Mouse (Mus musculus) layer of hippocampus, postnatal 14 days (tissue): Measurements from ENCODE around the gene Cspg4. TPM values are rescaled to one million over a fixed set of nuclear protein-coding genes. Genes with fewer than 3 reads are reported as not detected.

ENCODE experiments used
- DNase-seq, 2 experiments: peaks; one replicate each; pipeline ENCODE4 v3.0.0; 2021 to 2022; ENCODE audit warnings: low spot score in 2 of 2, mixed read lengths in 1 of 2
- long read RNA-seq, 2 experiments: library from polyadenylated mRNA; stranded (forward); transcript quantifications; one replicate each; pipeline ENCODE4 v2.0.0; 2021
- total RNA-seq, 2 experiments: library from RNA; stranded (reverse); gene quantifications; 2 replicates each; pipeline ENCODE4 v1.2.3; 2021

Cspg4 gene
- total RNA-seq = 10 to 100 TPM; 33.0 to 36.4 TPM
- long read RNA-seq, experiment 1, partial matches to known transcripts = 20 of 24 reads
- long read RNA-seq, experiment 1, other reads (novel, unspliced or antisense) = 0 of 24 reads
- long read RNA-seq, experiment 2, partial matches to known transcripts = 2 of 18 reads
- long read RNA-seq, experiment 2, other reads (novel, unspliced or antisense) = 16 of 18 reads

DNA sequence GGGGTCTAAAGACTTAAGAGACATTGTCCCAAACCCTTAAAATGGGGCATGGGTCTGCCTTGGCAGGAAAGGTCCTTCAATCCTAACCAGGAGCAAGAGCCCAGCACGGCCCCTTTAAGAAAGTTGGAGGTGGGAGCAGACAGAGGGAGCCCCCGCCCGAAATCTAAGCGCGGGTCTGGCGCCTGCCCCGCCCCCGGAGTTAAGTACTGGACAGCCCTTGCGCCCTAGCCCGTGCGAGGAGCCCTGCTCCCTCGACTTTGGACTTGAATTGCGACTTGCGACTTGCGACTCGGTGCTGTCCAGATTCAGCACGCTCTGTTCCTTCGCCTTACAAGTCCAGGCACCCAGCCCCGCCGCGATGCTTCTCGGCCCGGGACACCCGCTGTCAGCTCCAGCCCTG, at the start of gene Cspg4:
Gene Cspg4, plus strand, starts transcription at position 202 of the 400 bp plus-strand sequence.
- no peak for DNase-seq

DNA sequence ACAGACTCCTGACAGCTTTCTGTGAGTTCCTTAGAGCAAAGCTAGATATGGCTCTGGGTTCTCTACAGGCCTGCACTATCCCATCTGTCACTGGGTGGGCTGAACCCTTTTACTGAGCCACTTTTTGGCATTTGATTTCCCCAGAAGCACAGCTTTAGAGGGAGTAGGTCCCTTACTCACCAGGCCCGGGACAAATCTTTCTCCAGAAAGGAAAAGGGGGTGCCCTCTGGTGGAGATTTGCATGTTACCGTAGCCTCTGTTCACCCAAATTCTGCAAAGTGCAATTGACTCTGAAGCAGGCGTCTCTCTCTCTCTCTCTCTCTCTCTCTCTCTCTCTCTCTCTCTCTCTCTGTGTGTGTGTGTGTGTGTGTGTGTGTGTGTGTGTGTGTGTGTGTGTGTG, 39.9 kb upstream of the Cspg4 start:
- DNase-seq = no peak

DNA sequence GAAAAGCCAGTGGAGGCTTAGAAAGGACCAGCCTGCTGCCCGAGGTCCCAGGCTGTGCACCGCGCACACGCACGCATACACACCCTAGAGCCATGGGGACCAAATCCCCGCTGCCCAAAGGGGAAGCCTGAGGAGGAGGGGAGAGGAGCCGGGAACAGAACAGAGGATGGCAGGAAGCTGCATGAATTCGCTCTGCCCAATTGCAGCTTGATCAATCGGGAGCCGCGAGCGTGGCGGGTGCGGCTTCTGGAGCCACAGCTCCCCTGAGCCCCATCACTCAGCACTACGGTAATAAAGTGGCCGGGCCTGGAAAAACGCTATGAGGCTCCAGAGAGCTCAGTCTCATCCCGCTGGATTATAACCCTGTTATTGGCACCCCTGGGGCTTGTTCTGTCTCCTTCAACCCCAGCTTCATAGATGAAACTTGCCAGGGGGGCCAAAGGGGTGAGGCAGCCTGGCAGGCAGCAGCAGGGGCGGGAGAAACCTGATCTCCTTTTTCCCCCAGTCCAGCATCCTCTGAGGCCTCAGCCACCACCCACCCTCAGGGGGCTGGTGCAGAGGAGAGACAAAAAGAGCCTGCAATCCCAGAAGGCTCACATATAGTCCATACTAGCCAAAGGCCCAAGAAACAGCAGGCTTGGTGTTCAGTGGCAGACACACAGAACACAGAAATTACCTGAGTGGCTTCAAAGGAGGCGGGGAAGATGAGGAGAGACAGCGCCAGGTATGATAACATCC, 39.2 kb upstream of the Cspg4 start:
- no peak for DNase-seq

DNA sequence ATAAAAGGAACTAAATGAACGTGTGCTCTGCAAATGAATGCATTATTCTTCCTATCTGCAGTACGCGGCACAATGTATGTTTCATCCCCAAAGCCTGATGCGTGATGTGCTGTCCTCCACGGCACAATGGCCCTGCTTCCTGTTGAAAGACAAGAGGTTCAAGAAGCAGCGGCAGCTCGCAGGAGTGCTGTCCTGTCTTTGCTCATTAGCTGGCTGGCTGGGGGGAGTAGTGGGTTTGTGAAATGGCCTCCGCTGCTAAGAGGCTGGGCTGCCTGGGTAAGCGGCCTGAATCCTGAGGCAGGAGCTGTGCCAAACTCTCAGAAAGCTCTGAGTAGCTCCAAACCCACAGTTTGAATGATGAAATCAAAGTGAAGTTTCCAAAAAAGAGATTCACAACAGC, 36.7 kb upstream of the Cspg4 start:
- no peak for DNase-seq

DNA sequence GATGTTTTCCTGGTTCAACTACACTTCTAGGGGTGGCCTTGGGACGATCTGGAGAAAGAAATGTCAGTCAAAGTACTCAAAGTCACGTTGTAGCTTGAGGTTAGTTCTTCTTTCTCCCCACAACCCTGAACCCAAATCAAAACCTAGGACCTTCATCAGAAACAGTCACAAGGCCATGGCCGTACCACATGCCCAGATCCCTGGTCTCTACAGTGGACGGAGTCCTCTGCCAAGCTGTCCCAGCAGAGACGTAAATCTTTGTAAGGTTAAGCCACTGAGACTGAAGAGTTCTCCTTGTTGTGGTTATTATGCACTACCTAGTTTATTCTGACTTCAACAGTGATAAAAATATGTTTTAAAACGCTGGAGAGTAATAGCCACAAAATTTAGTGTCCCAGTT, 36.0 kb upstream of the Cspg4 start:
- DNase-seq = no peak

DNA sequence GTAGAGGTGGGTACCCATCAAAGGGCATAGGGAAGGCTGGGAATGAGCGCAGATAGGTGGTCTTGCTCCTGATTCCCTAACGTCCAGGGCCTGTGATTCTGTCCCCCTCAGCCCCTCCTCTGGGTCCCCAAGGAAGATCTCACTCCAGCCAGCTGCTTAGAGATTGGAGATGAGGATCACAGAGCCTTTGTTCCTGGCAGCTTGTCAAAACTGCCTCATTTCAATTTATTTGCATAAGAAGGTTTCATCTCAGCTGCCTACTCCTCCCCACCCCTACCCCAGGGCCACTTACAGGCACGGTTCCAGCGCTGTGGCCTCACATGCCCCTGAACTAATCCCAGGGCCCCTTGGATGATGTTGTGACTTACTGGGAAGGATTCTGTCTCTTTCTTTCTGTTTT, 34.7 kb upstream of the Cspg4 start:
- peak in 1 of 2 experiments; percentile 52 for DNase-seq

DNA sequence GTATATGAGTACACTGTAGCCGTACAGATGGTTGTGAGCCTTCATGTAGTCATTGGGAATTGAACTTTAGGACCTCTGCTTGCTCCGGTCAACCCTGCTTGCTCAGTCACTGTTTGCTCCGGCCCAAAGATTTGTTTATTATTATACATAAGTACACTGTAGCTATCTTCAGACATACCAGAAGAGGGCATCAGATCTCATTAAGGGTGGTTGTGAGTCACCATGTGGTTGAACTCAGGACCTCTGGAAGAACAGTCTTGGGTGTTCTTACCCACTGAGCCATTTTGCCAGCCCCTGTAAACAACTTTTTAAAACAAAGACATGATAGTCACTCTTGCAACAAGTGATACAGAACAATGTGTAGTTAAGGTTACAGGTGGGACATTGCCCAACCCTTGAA, 32.9 kb upstream of the Cspg4 start:
- no peak for DNase-seq

DNA sequence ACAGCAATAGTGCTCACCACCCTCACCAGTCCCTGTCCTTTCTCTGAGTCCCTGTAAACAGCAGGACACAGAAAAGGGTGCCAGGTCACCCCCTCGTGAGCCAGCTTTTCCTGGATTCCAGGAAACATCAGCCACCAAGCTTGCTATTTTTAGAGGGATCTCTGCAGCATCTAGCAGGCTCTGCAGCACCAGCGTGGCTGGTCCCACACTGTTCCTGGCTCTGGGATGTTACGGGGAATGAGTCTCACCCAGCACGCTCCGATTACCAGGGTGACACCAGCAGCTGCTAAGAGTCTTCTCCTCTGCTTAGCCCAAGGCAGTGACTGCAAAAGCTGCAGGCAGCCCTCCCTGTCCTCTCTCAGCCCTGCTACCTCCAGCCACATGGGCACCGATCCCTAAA, 31.9 kb upstream of the Cspg4 start:
- DNase-seq = no peak

DNA sequence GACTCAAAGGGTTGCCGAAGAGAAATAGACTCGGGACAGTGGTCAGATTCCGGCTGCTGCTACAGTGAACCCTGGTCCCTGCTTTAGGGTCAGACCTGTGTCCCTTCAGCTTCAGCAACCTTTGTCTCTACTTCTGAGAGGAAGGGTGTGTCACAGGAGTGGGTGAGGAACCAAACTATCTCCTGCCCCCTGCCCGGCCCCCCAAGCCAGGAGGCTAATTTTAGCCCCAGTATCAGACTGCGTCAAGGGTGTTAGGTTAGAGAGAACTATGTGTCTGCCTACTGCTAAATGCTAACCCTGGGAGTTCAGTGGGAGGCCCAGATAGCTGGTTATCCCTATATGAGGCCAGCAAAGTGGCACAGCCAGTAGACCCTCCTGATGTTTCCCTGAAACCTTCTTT, 29.7 kb upstream of the Cspg4 start:
- DNase-seq = no peak

DNA sequence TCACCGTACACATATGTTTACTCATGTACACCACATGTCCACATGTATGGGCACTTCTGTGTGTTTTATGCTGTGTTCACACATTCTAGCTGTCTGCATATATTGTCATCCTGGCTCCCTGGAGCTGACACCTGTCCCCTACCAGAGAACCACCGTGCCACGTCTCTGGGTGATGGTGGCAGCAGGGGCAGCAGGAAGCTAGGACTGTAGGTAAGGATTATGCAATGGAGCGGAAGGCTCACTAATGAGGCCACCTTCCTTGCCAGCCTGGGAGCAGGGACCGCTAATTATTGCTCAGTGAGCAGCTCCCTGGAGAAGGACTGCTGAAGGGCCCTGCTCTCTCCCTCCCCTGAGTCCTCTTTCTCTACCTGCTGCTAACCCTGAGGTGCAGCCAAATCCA, 24.1 kb upstream of the Cspg4 start:
- DNase-seq = no peak

DNA sequence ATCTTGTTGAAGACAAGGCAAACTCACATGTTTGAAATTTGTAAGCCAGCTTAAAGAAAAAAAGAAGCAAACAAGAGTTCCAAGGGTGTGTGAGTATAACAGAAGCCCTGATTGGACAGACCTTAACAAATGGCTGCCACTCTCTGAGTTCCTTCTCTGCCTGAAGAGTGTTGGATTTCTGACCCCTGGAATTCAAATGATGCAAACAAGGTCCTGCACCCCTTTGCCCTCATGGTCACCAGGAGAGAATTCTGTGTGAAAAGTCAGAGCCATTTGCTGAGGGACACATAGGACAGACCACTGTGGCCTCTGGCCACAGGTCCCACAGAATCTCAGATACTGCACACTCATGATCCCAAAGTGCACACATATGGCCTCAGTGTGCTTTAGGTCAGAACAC, 23.0 kb upstream of the Cspg4 start:
- no peak for DNase-seq

DNA sequence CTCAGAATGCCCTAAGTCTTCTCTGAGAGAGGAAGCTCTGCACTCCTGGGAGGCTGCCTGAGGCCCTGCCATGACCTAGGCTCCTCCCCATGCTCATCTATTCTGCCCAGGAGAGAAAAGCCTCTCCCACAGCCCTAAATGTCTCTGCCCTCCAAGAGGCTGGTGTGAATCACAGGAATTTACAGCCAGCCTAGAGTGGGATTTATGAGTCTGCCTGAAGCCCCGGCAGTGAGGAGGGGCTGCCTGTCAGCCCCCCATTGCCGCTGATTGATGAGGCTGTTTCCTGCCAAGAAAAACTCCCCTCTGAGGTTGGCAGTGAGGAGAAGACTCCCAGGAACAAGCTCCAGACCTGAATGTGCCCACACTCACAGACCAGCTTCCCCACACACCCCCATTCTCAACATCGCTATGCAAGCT, 22.5 kb upstream of the Cspg4 start:
- no peak for DNase-seq

DNA sequence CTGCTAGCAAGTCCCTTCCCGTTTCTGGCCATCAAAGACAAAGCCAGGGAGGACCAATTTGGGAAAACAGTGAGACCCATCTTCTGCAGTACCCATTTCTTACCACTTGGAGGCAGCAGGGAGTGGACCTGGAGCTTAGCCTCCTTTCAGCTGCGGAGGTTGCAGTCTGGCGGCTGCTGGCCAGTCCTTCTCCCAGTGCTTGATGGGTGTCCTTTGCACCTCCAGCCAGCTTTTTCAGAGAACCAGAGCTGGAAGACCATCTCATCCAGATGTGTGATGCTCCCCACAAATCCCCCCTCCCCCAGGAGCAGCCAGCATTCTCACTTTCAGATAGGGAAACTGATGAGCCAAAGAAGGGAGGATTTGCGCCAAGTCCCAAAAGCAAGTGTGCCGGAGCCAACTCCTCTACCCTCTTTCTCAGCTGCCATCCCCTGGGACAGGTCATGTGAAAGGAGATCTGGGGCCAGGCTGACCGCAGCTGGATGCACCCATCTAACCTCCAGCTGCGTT, 21.1 kb upstream of the Cspg4 start:
- peak; percentile 77 to 79 for DNase-seq

DNA sequence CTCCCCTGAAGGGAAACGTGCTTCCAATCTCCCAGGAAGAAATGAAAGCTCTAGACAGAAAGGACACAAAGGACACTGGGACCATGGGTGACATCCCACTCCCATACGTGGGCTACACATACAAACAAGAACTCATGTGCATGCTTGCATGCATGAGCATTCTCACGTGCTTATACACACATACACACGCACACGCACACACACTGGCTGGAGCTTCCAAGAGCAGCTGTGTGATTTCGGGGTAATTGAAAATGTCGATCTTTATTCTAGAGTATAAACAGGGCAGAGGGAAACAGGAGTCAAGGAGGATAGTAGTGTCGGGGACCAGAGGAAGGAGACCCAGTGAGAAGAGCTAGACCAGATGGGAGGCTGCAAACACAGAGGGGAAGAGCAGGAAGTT, 20.2 kb upstream of the Cspg4 start:
- DNase-seq = no peak

DNA sequence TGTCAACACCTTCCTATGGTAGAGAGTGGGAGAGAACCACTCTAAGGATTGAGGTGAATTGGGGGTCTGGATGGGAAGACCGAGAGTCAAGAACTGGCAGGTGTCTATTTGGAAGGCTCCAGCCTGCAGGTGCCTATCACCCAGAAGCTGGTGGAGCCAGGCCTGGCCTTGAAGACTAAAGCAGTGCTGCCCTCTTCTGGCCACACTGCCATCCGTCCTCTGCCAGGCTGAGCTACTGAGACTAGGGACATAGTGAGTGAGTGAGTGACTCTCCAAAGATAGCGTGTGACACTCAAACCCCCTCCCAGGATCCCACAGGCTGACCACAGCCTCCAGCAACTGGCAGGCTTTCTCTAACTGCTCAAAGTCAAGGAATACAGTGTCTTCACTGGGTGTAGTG, 17.3 kb upstream of the Cspg4 start:
- DNase-seq = peak; percentile 78 to 82

DNA sequence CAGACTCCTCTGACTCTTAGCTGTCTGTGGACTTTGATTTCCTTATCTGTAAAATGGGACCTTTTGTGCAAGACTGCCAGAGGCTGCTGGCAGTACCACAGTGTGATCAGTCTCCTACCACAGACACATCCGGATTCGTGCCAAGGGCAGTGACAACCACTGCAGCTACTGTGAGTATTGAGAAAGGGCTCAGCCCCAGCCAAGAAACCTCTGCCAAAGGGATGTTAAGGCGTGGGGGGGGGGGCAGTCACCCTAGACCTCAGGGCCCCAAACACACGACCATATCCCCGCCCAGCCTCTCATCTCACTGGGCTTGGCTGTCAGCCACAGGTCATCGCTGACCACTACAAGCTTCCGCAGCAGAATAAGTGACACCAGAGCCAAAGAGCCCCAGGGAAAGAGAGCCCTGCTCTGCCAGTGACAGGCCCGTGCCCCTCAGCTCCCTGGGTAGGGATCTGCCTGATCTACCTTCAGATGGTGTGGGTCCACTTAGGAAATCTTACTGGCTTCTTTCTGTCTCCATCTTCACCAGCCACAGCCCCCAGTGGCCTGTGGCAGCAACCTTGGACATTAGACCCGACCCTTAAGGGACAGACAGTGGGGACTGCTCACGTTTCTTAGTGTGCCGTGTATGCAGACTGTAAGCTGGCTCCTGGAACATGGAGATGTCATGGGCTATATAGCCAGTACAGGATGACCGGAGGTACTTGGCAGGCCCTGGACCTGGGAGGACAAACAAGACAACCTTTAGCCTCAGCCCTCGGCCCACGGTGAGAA, 14.5 kb upstream of the Cspg4 start:
- DNase-seq = no peak

DNA sequence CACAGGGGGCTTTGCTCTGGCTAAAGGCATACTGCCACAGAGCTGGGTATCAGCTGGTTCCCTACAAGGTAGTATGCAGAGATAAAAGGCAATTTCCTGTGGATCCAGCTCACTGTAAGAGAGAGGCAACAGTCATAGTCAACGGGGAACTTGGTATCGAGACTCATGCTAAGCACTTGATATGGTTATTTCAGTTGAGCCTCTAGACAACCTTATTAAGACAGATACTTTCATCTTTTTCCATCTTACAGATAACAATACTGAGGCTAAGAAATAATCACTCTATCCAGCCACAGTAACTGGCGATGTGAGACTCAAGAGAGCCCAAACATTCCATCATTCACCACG, 14.0 kb upstream of the Cspg4 start:
- DNase-seq = no peak

DNA sequence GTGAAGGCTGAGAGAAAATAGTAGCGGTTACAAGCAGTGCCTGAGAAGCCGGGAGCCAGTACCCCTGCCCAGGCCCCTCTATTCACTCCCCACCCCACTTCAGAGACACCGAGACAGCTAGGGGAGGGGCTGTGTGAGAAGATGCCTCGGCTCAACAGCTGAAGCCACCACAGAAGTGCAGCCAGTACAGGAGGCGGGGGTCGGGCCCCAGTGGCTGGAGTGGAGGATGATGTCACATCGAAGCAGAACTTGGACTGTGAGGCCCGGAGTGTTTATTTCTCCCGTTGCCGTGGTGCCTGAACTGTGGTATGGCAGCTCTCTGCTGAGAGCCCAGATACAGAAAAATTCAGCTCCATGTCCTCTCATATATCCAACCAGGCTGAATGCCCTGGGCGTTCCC, 13.1 kb upstream of the Cspg4 start:
- DNase-seq = no peak

DNA sequence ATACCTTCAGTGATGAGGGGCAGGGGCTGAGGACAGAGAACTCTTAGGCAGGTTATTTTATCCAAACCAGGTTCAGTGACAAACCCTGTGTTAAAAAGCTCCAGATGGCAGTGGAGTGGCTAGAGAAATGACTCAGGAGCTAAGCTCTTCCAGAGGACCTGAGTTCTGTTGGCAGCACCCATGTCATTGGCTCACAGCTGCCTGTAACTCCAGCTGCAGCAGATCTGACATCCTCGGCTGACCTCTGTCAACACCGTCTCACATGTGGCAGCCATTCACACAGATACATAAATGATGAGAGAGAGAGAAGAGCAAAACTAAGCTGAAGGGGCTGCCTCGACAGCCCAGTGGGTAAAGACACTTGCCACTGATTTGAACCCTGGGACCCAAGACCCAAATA, 7.4 kb upstream of the Cspg4 start:
- DNase-seq = no peak

DNA sequence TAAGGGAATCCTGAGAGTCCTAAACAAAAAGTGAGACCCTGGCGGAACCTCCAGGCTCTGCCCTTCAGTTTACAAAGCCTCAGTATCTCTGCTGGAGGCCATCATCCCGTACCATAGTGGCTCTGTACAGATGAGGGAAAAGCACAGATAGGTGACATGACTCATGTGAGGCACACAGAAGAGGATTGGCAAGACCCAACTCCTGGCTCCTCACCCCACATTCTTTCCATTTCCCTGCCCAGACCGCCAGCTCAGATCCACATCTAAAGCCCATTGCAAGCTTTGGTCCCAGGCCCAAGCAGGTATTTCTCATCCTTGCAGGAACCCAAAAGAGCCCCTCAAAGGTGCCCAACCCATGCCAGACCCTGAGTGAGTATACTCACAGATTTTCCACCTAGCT, 4.8 kb upstream of the Cspg4 start:
- no peak for DNase-seq

DNA sequence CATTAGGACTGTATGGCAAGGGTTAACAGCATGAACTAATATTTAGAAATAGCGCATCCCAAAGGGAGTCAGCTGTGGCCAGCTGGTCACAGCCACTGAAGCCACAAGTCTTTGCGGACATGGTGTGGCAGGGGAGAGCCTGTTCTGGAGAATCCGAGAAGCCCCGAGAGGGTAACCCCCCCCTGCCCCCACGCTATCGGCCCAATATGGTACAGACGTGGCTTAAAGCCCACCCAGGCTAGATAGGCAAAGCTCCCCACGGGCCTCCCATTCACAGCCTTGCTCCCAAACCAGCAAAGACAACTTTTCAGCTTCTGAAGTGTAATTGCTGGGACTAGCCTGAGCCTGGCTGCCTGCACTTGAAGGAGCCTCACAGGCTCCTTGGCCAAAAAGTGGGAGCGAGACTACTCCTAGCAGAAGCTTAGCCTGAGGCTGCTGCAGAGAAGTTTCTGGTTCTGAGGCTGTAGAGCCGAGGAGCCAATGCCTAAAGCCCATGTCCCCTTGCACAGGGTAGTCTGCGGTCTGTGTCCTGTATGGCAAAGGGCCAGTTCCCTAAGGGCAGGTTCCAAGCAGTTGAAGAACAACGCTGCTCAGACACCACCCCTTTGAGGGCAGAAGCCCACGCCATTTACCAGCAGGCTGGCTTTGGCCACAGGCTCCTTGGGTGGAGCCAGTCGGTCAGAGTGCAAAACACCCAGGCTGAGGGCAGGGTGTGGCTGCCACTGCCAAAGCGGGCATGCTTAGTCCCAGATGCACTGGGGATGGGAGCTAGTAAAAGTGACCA, 4.2 kb upstream of the Cspg4 start:
- DNase-seq = no peak

DNA sequence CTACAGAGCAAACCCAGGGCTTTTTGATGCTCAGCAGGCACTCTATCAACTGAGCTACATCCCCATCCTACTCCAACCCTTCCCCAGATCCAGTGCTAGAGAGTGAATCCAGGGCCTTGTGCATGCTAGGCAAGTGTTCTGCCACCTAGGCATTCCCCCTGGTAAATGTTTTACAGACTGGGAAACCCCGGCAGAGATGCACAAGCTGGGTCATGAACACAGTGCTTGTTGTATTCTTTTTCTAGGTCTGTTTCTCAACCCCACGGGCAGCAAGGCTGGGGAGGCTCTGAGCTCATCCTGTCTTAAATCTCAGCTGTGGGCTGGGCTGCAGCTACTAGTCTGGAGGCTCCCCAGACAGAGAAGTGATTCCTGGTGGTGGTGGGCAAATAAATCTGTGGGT, 2.0 kb upstream of the Cspg4 start:
- no peak for DNase-seq
